Mouse (Mus musculus) adrenal gland (tissue): ENCODE results near the gene Heg1.

Source experiments
- intact Hi-C: fragments of 180-260 bp; cut with DNase I; formaldehyde crosslinking; loops from one replicate; pipeline ENCODE4 v1.15.1; 2025
- long read RNA-seq, 2 experiments: library from polyadenylated mRNA; unstranded; transcript quantifications; one replicate each; pipeline ENCODE4 v2.0.0; 2020; ENCODE audit warnings: borderline replicate concordance in 1 of 2; ENCODE audit not compliant: insufficient replicate concordance in 1 of 2

Heg1 gene
- long read RNA-seq, experiment 1, partial matches to known transcripts, result 0 of 3 reads
- long read RNA-seq, experiment 1, other reads (novel, unspliced or antisense), result 3 of 3 reads
- long read RNA-seq, experiment 2, partial matches to known transcripts, result 0 of 7 reads
- long read RNA-seq, experiment 2, other reads (novel, unspliced or antisense), result 7 of 7 reads

DNA sequence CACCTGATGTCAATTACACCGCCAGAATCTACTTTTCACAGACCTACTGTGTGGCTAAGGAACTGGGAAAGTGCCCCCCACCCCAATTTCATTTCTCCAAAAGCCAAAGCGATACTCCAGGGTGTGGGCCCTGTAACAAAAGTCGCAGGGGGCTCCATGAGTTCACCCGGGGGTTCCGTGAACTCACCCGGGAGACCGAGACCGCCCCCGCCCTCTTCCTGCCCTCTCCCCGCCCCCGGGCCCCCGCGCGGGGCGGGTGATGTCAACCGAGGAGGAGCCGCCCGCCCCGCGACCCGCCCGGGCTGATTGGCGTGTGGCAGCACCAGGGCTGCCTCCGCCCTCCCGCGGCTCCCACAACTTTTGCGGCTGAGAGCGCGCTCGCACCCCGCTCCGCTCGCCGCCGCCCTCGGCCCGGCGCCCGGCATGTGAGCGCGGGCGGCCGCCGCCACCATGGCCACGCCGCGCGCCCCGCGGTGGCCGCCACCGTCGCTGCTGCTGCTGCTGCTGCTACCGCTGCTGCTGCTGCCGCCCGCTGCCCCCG lies at the start of gene Heg1:
TSS of gene Heg1 (plus strand) at position 209 of the 541 bp plus-strand sequence.
- intact Hi-C loops, result loop anchor here (10.0 kb wide), 1 partner anchor 119 kb away; no protein-coding TSS in a partner anchor

DNA sequence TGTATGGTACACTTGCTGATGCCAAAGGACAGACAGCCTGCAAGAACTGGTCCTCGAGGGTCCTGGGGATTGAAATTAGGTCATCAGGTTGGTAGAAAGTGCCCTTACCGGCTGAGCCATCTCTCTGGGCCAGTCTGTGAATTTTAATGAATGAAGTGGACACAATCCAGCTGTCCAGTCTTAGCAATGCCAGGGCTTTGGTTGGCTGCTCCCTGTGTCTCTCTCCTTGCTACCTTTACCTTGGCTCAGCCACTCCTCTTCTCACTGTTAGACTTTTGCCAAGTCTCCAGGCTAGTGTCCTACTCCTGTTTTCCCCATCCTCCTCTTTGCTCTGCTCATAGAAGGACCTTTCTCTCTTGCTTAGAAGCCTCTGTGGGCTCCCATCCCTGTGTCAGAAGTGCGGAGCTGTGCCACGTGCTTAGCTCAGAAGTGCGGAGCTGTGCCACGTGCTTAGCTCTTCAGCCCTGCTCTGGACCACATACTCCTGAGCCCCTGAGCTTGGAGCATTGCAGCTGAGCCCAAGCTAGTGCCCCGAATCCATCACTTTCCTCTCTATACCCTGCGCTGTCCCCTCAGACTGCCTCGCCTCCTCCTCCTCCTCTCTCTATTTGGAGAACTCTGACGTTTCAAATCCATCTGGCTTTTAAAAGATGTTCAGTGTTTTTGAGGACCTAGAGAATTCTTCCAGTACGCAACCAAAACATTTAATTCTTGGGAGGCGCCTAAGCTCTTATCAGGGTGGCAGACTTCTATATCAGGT lies 48.2 kb upstream of the Heg1 start:
- intact Hi-C loops, result no loop called here

- intact Hi-C loops, result no loop called here
Measured at GRCm38 (mm10) chr16:33641779-33642178, 42.4 kb upstream of the Heg1 start.

GRCm38 (mm10) chr16:33653116-33653515 lies 31.1 kb upstream of the Heg1 start:
- intact Hi-C loops, result no loop called here

DNA sequence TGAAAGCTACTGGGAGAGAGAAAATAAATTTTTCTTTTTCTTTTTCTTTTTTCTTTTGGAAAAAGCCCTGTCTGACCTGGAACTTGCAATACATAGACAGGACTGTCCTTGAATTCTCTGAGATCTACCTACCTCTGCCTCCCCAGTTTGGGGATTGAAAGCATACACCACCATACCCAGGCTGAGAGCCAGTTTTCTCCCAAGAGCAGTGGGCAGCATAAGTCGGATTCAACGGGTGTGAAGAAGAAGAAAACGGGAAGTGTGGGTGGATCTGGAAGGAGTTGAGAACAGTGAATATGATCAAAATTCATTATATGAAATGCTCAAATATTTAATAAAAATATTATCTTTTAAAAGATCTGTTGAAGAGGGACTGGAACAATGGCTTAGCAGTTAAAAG lies 28.7 kb upstream of the Heg1 start:
- intact Hi-C loops, result no loop called here

DNA sequence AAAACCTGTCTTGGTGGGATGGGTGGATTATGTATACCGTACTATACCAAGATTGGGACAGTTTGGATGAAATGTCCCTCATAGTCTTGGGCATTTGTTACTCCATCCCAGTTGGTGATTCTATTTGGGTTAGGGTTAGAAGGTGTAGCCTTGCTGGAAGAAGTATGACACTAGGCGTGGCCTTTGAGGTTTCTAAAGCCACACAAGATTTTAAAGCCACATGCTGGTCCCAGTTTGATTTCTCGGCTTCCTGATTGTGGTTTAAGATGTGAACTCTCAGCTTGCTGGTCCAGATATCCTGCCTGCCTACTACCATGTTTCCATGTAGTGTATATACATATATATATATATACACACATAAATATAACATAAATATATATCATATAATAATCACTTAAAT lies 27.0 kb upstream of the Heg1 start:
- intact Hi-C loops, result no loop called here

DNA sequence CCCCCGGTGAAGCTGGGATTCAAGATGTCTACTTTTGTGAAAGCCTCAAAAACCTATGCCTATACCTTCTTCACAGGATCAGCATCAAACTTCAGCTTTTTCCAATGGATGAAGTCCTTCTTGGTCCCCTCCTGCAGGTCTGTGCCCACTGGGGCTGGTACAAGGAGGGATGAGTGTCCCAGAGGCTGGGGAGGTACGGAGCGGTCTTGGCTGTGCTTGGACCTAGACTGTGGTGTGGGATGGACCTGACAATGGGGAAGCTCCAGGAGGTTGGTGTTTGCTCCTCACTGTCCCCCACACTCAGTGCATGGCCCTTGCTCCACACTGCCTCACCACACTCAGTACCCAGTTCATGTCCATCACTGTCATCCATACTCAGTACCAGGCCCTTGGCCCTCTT lies 26.0 kb upstream of the Heg1 start:
- intact Hi-C loops, result no loop called here

DNA sequence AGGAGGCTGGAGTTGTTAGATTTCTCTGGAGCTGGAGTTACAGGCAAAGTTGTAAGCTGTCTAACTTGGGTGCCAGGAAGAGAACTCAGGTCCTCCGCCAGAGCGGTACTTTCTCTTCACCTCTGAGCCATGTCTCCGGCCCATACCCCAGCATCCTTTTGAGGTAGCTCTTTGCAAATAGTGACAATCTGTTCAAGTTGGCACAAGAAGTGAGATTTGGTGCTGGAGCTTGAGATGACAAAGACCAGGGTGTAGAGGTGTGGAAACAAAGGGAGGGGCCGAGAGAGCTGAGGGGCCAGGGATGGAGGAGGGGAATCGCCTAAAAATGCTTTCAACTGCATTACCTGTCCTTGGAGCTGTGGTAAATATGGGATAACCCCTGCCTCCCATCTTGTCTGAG lies 24.6 kb upstream of the Heg1 start:
- intact Hi-C loops, result no loop called here

GRCm38 (mm10) chr16:33660125-33660524 lies 24.0 kb upstream of the Heg1 start:
- intact Hi-C loops, result no loop called here

- intact Hi-C loops, result no loop called here
Measured at GRCm38 (mm10) chr16:33662841-33663240, 21.3 kb upstream of the Heg1 start.

DNA sequence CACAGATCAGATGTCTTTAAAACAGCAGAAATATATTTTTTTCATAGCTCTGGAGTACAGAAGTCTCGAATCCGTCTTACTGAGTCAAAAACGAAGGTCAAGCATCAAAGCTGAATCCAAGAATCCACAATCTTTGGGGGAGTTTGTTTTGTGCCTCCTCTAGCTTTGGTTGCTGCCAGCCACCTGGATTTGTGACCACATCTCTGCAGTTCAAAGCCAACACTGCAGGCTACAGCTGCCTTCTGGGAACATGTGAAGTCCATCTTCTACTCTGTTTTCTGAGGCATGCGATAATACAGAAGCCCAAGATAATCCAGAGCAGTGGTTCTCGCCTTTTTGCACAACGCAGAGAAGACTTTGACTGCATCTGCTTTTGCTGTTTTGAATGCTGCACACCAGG lies 17.9 kb upstream of the Heg1 start:
- intact Hi-C loops, result no loop called here

DNA sequence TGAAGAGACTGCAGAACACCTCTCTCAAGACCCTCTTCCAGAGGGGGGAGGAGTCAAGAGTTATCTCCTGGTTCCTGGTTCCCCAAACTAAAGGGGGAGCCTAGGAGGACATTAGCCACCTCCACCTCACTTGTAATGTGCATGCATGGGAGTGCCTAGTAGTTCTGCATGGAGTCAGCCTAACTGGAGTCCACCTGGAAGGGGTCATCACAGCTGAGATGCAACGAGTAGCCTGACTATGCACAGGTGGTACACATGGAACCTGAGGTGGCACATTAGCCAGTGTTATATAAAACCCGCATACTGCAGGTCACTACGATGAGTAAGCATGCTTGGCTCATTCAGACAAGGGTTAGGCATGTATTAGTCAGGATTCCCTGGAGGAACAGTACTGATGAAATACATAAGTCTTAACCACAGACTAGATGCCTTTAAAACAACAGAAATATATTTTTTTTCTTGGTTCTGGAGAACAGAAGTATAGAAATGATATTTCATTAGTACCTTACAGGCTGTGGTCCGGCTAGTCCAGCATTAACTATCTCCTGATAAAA lies 17.1 kb upstream of the Heg1 start:
- intact Hi-C loops, result no loop called here

- intact Hi-C loops, result no loop called here
Measured at GRCm38 (mm10) chr16:33668448-33668847, 15.7 kb upstream of the Heg1 start.

DNA sequence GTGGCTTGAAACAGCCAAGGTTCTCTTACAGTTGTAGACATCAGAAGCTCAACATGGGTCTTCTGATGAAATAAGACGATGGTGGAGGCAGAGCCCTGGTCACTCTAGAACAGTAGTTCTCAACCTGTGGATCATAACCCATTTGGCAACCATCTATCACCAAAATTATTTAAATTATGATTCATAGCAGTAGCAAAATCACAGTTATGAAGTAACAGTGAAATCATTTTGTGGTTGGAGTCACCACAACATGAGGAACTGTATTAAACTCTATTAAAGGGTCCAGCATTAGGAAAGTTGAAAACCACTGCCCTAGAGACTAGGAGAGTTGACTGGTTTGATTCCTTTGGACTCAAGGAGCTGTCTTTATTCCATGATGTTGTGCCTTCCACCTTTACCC lies 15.1 kb upstream of the Heg1 start:
- intact Hi-C loops, result no loop called here

- intact Hi-C loops, result no loop called here
Measured at GRCm38 (mm10) chr16:33670340-33670739, 13.8 kb upstream of the Heg1 start.

DNA sequence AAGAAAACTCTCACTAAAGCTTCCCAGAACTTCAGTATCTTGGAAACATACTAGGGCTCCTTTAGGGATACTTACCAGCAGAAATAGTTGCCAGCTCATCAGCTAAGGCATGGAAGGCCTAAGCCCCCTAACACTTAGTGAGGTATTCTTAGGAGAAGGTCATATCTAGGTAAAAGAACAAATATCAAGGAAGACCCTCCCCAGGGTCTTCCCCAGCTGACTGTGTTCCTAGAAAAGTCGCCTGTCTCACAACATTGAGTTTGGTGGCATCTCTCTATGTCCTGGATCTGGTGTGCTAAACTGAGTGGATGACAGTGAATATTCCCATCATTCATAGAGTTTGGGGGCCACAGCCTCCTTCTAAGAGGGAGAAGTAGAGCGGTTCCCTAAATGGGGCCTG lies 13.2 kb upstream of the Heg1 start:
- intact Hi-C loops, result no loop called here

DNA sequence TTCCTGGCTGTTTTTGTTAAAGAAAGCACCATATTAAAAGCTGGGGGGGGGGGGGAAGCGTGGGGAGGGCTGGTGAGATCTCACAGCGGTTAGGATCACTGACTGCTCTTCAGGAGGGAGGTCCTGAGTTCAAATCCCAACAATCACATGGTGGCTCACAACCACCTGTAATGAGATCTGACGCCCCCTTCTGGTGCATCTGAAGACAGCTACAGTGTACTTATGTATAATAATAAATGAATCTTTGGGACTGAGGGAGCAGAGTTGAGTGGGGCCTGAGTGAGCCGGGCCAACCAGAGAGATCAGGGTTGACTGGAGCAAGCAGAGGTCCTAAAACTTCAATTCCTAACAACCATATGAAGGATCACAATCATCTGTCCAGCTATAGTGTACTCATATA lies 12.0 kb upstream of the Heg1 start:
- intact Hi-C loops, result no loop called here

- intact Hi-C loops, result no loop called here
Measured at GRCm38 (mm10) chr16:33672643-33673042, 11.5 kb upstream of the Heg1 start.

DNA sequence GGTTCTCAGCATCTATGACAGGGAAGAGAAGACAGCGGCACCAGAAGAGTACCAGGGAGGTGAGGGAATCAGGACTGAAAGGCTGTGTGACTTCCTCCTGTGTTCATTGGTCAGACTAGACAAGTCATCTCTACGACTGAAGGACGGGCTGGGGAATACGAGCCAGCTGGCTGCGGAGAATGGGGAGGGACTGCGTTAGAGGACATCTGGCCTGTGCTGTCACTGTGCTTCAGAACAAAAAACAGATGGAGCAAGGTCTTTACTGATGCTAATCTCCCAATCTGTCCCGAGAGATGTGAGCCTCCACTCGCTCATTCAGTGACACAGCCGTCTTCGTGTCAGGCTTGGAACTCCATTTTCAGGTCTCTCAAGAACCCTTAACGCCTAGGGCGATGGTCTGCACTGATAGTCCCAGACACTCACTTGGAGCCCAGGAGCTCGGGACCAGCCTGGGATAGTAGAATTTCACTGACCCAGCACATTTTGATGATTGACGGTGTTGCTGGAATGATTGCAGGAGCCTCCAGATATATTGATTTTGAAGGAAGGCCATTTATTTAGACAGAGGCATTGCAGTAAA lies 10.6 kb upstream of the Heg1 start:
- intact Hi-C loops, result no loop called here

- intact Hi-C loops, result no loop called here
Measured at GRCm38 (mm10) chr16:33675151-33675847, 8.9 kb upstream of the Heg1 start.

DNA sequence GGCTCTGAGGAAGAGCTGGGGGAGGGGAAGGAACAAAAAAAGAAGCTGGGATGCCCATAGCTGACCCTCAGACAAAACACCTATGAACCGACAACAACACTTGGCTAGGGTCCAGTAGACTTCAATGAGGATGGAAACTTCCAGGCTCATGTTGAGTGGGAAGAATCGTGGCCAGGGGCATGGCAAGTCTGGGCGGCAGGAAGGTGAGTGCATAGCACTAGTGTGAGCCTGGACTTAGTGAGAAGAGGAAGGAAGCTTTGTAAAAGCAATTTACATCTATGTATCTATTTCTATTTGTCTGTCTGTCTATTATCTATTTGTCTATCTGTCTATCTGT lies 8.4 kb upstream of the Heg1 start:
- intact Hi-C loops, result no loop called here
